Mouse (Mus musculus) testis, adult 2 months (tissue): ENCODE data around the gene Zfp553.

ENCODE experiments used
- CTCF ChIP-seq: fragments of 200-500 bp; IDR thresholded peaks from 2 replicates; pipeline ENCODE4 v1.5.1; 2012; ENCODE audit warnings: low read depth, mild to moderate bottlenecking, inconsistent platforms, low read length, moderate library complexity; ENCODE audit not compliant: control insufficient read depth, insufficient read depth, insufficient replicate concordance
- POLR2A ChIP-seq: fragments of 200-500 bp; IDR thresholded peaks from 2 replicates; pipeline ENCODE4 v1.6.1; 2012; ENCODE audit warnings: low read depth, mild to moderate bottlenecking, inconsistent platforms, low read length, moderate library complexity; ENCODE audit not compliant: control insufficient read depth

GRCm38 (mm10) chr7:127278311-127278710 lies 45.5 kb downstream of the Zfp553 start:
- TF ChIP-seq CTCF (peak; percentile 40; the same call in 1 of the 2 replicates), POLR2A (no peak)
